Mouse (Mus musculus) ES-E14 (cell line): Measurements from ENCODE around the gene Ablim1.

Experiments
- CHD2 ChIP-seq: IDR thresholded peaks from 2 replicates; pipeline ENCODE4 v1.6.1; 2014; ENCODE audit warnings: mild to moderate bottlenecking, low read depth, low read length, inconsistent platforms
- MAFK ChIP-seq: IDR thresholded peaks from 2 replicates; pipeline ENCODE4 v1.6.1; 2014; ENCODE audit warnings: mild to moderate bottlenecking, low read depth, low read length, inconsistent platforms; ENCODE audit not compliant: insufficient read depth
- ZC3H11A ChIP-seq: IDR thresholded peaks from 2 replicates; pipeline ENCODE4 v1.6.1; 2012; ENCODE audit warnings: low read depth, mild to moderate bottlenecking, inconsistent platforms, low read length, borderline replicate concordance
- ZNF384 ChIP-seq: IDR thresholded peaks from 2 replicates; pipeline ENCODE4 v1.6.1; 2012; ENCODE audit warnings: low read depth, low read length, inconsistent platforms

GRCm38 (mm10) chr19:57240259-57240658 is 74.5 kb downstream of the Ablim1 start:
- TF ChIP-seq ZC3H11A: no peak
- TF ChIP-seq CHD2: no peak
- TF ChIP-seq MAFK: no peak
- no peak for TF ChIP-seq ZNF384
